Mouse (Mus musculus) spleen, adult 18-20 months (tissue): ENCODE data around the gene Npdc1.

Source experiments
- DNase-seq, 2 experiments: peaks; one replicate each; pipeline ENCODE4 v3.0.0; 2022; ENCODE audit warnings: mixed read lengths in 2 of 2

Npdc1 gene

GRCm38 (mm10) chr2:25430395-25431233, 31.5 kb downstream of the Npdc1 start:
- DNase-seq = no peak

GRCm38 (mm10) chr2:25431308-25431855, 32.2 kb downstream of the Npdc1 start:
- no peak for DNase-seq

GRCm38 (mm10) chr2:25432326-25433098, 33.4 kb downstream of the Npdc1 start:
- DNase-seq = no peak

- no peak for DNase-seq
Observed at GRCm38 (mm10) chr2:25433101-25433500, 34.0 kb downstream of the Npdc1 start.

- DNase-seq = no peak
Observed at GRCm38 (mm10) chr2:25434292-25434691, 35.1 kb downstream of the Npdc1 start.

GRCm38 (mm10) chr2:25436286-25436820, 37.2 kb downstream of the Npdc1 start:
- no peak for DNase-seq

- no peak for DNase-seq
Observed at GRCm38 (mm10) chr2:25441067-25441466, 41.9 kb downstream of the Npdc1 start.

GRCm38 (mm10) chr2:25442682-25443081, 43.5 kb downstream of the Npdc1 start:
- no peak for DNase-seq

GRCm38 (mm10) chr2:25450853-25451647, 51.9 kb downstream of the Npdc1 start:
- DNase-seq = no peak

GRCm38 (mm10) chr2:25452951-25453350, 53.8 kb downstream of the Npdc1 start:
- no peak for DNase-seq

GRCm38 (mm10) chr2:25456205-25456953, 57.2 kb downstream of the Npdc1 start, which contains the start of gene Clic3:
TSS of gene Clic3 (plus strand) at chr2:25456838.
- no peak for DNase-seq

- DNase-seq = no peak
Observed at GRCm38 (mm10) chr2:25457022-25457896, 58.1 kb downstream of the Npdc1 start.

- DNase-seq = no peak
Observed at GRCm38 (mm10) chr2:25458911-25459310, 59.8 kb downstream of the Npdc1 start.
